Mouse (Mus musculus): ENCODE measurements around the gene Dcakd.

DNA sequence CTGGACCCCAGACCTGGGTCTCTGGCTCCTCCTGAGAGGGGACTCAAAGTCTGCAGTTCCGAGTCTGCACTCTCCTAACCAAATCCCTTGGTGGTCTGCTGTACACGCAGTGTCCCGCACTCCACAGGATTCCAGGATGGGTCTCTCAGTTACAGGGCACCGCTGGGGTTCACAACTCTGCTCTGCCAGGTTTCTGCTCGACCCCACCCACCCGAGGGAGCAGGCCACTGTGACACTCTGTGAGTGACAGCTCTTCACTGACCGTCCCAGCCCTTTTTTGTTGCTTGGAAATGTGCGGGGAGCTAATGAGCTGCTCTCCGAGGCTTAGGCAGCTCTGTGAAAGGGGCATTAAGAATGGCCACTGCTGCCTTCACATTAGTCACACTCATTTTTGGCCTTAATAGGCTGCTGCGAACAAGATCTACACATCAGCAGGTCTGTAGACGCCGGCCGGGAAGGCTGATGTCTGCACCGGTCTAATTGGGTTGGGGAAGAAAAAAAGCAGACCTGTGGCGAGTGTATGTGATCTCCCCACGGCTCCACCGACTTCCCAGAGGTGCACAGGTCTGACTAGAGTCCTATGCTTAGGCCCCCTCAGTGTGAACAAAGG lies 34.6 kb downstream of the Dcakd start:
- TF ChIP-seq EP300 (optimal IDR thresholded peaks at IDR 0.05): no peak
- no peak for TF ChIP-seq CTCF (IDR thresholded peaks at IDR 0.05; ENCODE audit: low read depth)

Data from stomach, postnatal 0 days (tissue).